Mouse (Mus musculus) thymus, adult 2 months (tissue): ENCODE results near the gene Gm19935. TPM values are rescaled to one million over a fixed set of nuclear protein-coding genes. Genes with fewer than 3 reads are reported as not detected.

Experiments
- DNase-seq: peaks from one replicate; pipeline ENCODE4 v3.0.0; 2021
- H3K27ac ChIP-seq: fragments of 200-500 bp; 2 replicates; pipeline ENCODE4 v1.5.1; 2012; ENCODE audit warnings: low read length, control low read depth; ENCODE audit not compliant: control insufficient read depth, insufficient read depth
- H3K27me3 ChIP-seq: fragments of 200-500 bp; 2 replicates; pipeline ENCODE4 v1.6.1; 2012; ENCODE audit warnings: mild to moderate bottlenecking, low read length, moderate library complexity, mixed read lengths; ENCODE audit not compliant: control insufficient read depth, insufficient read depth
- H3K36me3 ChIP-seq: fragments of 200-500 bp; 2 replicates; pipeline ENCODE4 v1.6.1; 2012; ENCODE audit warnings: mild to moderate bottlenecking, low read length, moderate library complexity; ENCODE audit not compliant: control insufficient read depth, insufficient read depth
- H3K4me1 ChIP-seq: fragments of 200-500 bp; replicated peaks from 2 replicates; pipeline ENCODE4 v1.6.1; 2012; ENCODE audit warnings: low read length; ENCODE audit not compliant: control insufficient read depth, insufficient read depth
- H3K4me3 ChIP-seq: fragments of 200-500 bp; 2 replicates; pipeline ENCODE4 v1.5.1; 2012; ENCODE audit warnings: mild to moderate bottlenecking, low read length, control low read depth, moderate library complexity; ENCODE audit not compliant: control insufficient read depth, insufficient read depth
- CTCF ChIP-seq: fragments of 200-500 bp; IDR thresholded peaks from 2 replicates; pipeline ENCODE4 v1.5.1; 2012; ENCODE audit warnings: mild to moderate bottlenecking, control low read depth, low read length, moderate library complexity, borderline replicate concordance; ENCODE audit not compliant: control insufficient read depth, poor library complexity, insufficient read depth; ENCODE audit errors: extremely low read depth
- POLR2A ChIP-seq: fragments of 200-500 bp; IDR thresholded peaks from 2 replicates; pipeline ENCODE4 v1.6.1; 2012; ENCODE audit warnings: mild to moderate bottlenecking, low read length, control low read depth, moderate library complexity; ENCODE audit not compliant: control insufficient read depth, poor library complexity, insufficient read depth; ENCODE audit errors: extremely low read depth
- WGBS: fragments of 180-500 bp; shearing (Covaris S2); methylation state at CpG from one replicate; pipeline ENCODE4 v1.1.7; 2018; 5-methylcytosine and 5-hydroxymethylcytosine counted together
- polyA plus RNA-seq: library from polyadenylated mRNA; depleted of rRNA; stranded (reverse); fragments of >200 nt; gene quantifications from 2 replicates; pipeline ENCODE4 v1.2.3, GENCODE M21; 2012; rRNA removed

Gene Gm19935
- polyA plus RNA-seq, result 0.27 and 0.34 TPM in 2 replicates

GRCm38 (mm10) chr8:90817293-90817692 is at the start of gene Gm19935:
Gm19935 (minus strand) TSS chr8:90817393.
- no peaks in the 10 kb centered on the region for H3K4me1 ChIP-seq
- no peaks in the 10 kb centered on the region for H3K36me3 ChIP-seq
- H3K27ac ChIP-seq, result no peak within 1 kb of the TSS
- TF ChIP-seq POLR2A, result no peak
- no peak for TF ChIP-seq CTCF
- H3K27me3 ChIP-seq, result no peaks in the 10 kb centered on the region
- DNase-seq, result no peak
- H3K4me3 ChIP-seq, result no peak within 1 kb of the TSS
- 81% methylated on average over 2 of the region's 2 CpGs for WGBS

DNA sequence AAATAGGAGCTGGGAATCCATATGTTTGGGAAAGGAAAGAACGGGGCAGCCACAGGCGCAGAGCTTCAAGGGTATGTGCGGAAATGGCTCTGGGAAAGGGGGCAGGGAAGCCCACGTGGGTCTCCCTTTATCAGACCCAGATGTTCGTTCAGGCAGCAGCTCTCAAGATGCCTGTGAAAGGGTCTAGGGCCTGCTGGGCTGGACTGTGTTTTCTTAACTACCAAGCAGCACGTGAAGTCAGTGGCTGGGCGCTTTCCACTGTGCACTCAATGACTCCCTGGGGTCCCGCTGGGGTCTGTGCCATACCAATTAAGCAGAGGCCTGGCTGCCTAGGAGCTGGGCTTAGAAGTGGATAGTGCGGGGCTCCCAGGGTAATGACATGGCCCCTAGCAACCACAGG is 44.8 kb upstream of the Gm19935 start:
- H3K36me3 ChIP-seq, result no peaks in the 10 kb centered on the region
- no peak for DNase-seq
- TF ChIP-seq CTCF, result no peak
- TF ChIP-seq POLR2A, result no peak
- H3K4me1 ChIP-seq, result peaks cover 12% of the 10 kb centered on the region
- H3K27me3 ChIP-seq, result no peaks in the 10 kb centered on the region
- H3K27ac ChIP-seq, result no peak overlapping the region
- 55% methylated on average over 9 of the region's 9 CpGs for WGBS
- no peak overlapping the region for H3K4me3 ChIP-seq

GRCm38 (mm10) chr8:90861266-90861944 is 44.2 kb upstream of the Gm19935 start:
- Histone ChIP-seq H3K27ac (no peak overlapping the region), H3K36me3 (no peaks in the 10 kb centered on the region), H3K4me3 (no peak overlapping the region), H3K27me3 (no peaks in the 10 kb centered on the region), H3K4me1 (peaks cover 12% of the 10 kb centered on the region)
- no peak for DNase-seq
- no peak for TF ChIP-seq CTCF
- WGBS, result 18% methylated on average over 9 of the region's 9 CpGs

GRCm38 (mm10) chr8:90858071-90858470 is 40.9 kb upstream of the Gm19935 start:
- H3K27ac ChIP-seq, result no peak overlapping the region

GRCm38 (mm10) chr8:90856952-90857351 is 39.8 kb upstream of the Gm19935 start:
- TF ChIP-seq CTCF, result no peak
- TF ChIP-seq POLR2A, result no peak
- H3K4me1 ChIP-seq, result peaks cover 16% of the 10 kb centered on the region
- 100% methylated on average over 1 of the region's 1 CpGs for WGBS

More at GRCm38 (mm10) chr8:90858071-90858470, 40.9 kb upstream of the Gm19935 start:
- WGBS, result 97% methylated on average over 2 of the region's 2 CpGs
- H3K4me1 ChIP-seq, result peaks cover 20% of the 10 kb centered on the region
- no peak overlapping the region for H3K4me3 ChIP-seq
- no peaks in the 10 kb centered on the region for H3K27me3 ChIP-seq
- H3K36me3 ChIP-seq, result no peaks in the 10 kb centered on the region
- TF ChIP-seq CTCF, result no peak
- no peak for TF ChIP-seq POLR2A
- DNase-seq, result no peak

GRCm38 (mm10) chr8:90856171-90856570 is 39.0 kb upstream of the Gm19935 start:
- no peak overlapping the region for H3K4me3 ChIP-seq
- no peaks in the 10 kb centered on the region for H3K27me3 ChIP-seq
- WGBS, result 96% methylated on average over 3 of the region's 3 CpGs
- TF ChIP-seq CTCF (no peak), POLR2A (no peak)
- no peaks in the 10 kb centered on the region for H3K36me3 ChIP-seq
- peaks cover 8% of the 10 kb centered on the region for H3K4me1 ChIP-seq
- no peak overlapping the region for H3K27ac ChIP-seq
- no peak for DNase-seq

More at GRCm38 (mm10) chr8:90856952-90857351, 39.8 kb upstream of the Gm19935 start:
- H3K27ac ChIP-seq, result no peak overlapping the region
- H3K27me3 ChIP-seq, result no peaks in the 10 kb centered on the region
- DNase-seq, result no peak
- H3K4me3 ChIP-seq, result no peak overlapping the region
- no peaks in the 10 kb centered on the region for H3K36me3 ChIP-seq

DNA sequence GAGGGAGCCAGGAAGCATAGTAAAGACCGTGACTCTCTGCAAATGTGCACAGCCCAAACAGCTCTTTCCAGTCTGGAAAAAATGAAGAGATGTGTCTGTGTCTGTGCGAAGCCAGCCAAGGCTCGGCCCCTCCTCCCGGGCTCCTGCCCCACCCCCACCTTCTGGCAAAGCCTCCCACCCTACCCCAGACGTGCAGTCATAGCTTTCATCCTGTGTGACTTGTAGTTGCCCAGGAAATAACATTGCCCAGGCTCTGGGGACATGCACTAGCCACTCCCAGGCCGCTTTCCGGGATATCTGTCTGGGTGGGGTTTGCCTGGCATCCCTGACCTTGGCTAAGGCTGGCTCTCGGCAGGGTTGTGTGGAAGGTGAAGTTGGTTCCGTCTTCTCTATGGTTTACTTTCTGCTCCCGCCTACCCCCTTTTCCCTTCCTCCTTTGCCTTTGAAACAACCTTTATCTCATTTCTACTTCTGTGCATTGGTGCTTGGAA is 37.5 kb upstream of the Gm19935 start:
- Histone ChIP-seq H3K36me3 (no peaks in the 10 kb centered on the region), H3K4me1 (peaks cover 7% of the 10 kb centered on the region), H3K4me3 (no peak overlapping the region), H3K27me3 (no peaks in the 10 kb centered on the region), H3K27ac (no peak overlapping the region)
- no peak for DNase-seq
- TF ChIP-seq POLR2A, result no peak
- TF ChIP-seq CTCF, result no peak
- 44% methylated on average over 10 of the region's 10 CpGs for WGBS
